Mouse (Mus musculus) kidney, adult 2 months (tissue): ENCODE data around the gene Abcb6.

Source experiments
- CTCF ChIP-seq: fragments of 200-500 bp; conservative IDR thresholded peaks from 2 replicates; pipeline ENCODE4 v1.5.1; 2011; ENCODE audit warnings: low read depth, mild to moderate bottlenecking, control low read depth, low read length, moderate library complexity, mixed read lengths; ENCODE audit not compliant: insufficient read depth, insufficient read length
- POLR2A ChIP-seq: fragments of 200-500 bp; IDR thresholded peaks from one replicate; pipeline ENCODE4 v1.6.1; 2011; ENCODE audit warnings: low read depth, low read length, control low read depth

GRCm38 (mm10) chr1:75179334-75180104, 673 bp downstream of the Abcb6 start:
- TF ChIP-seq CTCF = no peak
- TF ChIP-seq POLR2A = no peak
